Mouse (Mus musculus): Measurements from ENCODE around the gene Myh4. TPM values are rescaled to one million over a fixed set of nuclear protein-coding genes. Genes with fewer than 3 reads are reported as not detected.

Myh4 gene
- total RNA-seq (2021) (not detected), polyA plus RNA-seq (2012; rRNA removed) (not detected in 2 replicates)
- long read RNA-seq = 0 reads

GRCm38 (mm10) chr11:67237481-67238079 is at the start of gene Myh4:
Myh4 (plus strand) TSS chr11:67238029.
- no peak for DNase-seq

GRCm38 (mm10) chr11:67190316-67190715 is 47.5 kb upstream of the Myh4 start:
- no peak for DNase-seq

DNA sequence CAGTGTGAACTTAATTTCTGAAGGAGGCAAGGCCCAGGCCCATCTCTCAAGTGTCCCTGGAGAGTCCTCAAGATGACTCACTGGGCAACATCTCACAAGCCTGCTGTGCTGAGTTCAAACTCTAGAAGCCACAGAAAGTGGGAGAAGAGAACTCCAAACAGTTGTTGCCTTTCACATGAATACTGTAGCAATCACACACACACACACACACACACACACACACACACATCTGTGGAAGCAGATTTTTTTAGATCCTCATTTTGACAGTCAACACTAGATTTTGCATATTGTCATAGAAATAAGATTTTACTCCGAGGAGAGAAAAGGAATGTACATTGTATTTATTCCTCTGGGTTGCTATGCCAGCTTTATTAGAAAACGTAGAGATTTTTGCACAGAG is 47.0 kb upstream of the Myh4 start:
- DNase-seq = no peak

DNA sequence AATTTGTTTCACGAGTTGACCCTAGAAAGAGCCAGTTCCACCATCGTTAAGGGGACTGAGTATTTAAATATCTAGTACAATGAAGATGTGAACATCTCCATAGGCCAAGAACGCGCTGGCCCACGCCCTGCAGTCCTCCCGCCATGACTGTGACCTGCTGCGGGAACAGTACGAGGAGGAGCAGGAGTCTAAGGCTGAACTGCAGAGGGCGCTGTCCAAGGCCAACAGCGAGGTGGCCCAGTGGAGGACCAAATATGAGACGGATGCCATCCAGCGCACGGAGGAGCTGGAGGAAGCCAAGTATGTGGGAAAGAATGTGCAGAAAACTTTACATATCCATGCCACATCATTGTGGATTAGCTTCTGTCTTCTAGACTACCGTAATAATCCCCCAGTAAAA is 46.3 kb upstream of the Myh4 start:
- no peak for DNase-seq

DNA sequence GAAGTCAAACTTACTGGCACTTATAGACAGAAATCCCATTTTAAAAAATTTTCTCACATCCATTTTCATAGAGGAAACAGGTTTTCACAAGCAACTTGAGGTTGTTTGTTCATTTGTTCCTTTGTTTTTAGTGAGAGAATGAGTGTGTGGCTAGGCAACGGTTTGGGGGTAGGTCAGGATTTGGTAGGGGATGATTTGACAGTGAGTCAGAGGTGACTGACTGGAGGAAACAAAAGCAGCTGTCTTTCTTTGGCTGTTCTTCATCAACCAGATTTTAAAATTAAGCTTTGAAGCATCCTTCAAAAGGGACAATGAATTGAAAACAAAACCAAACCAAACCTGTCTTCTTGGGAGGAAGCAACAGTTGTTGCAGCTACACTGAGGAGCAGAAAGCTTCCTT is 38.5 kb upstream of the Myh4 start:
- no peak for DNase-seq

GRCm38 (mm10) chr11:67199752-67200151 is 38.1 kb upstream of the Myh4 start, which contains the start of gene Myh1:
Myh1 (plus strand) TSS chr11:67200052.
- no peak for DNase-seq

GRCm38 (mm10) chr11:67204766-67205165 is 33.1 kb upstream of the Myh4 start:
- DNase-seq = peak; percentile 9

DNA sequence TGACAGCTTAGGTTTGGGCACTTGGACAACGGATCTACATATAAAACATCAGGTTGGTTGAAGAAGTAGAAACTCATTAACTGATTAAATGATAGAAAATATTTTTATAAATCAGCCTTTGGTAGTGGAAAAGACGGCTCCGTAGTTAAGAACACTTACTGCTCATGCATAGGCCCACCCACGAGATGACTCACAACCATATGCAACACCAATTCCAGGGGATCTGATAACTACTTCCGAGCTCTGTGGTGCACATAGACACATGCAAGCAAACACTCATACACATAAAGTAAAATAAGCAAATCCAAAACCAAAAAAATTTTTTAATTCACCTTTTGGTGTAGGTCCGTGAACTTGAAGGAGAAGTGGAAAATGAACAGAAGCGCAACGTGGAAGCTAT is 16.0 kb upstream of the Myh4 start:
- no peak for DNase-seq

GRCm38 (mm10) chr11:67224466-67224865 is 13.4 kb upstream of the Myh4 start:
- no peak for DNase-seq

DNA sequence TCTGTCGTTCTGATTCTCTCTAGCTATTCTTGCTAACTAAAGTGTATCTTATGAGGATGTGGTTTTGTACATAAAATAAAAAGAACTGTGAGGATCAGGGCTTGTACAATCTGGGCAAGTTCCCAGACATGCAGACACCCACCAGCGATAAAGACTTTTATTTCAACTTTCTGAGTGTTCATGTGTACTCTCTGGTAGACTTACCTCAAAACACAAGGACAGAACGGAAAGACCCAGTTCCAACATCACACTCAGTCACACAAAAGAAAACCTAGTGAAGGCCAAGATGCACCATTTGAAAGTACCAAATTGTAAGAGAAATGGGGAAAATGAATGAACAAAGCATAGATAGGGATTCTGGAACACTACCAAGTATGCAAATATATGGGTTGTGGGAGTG is 9.1 kb upstream of the Myh4 start:
- DNase-seq = no peak

GRCm38 (mm10) chr11:67229166-67229565 is 8.7 kb upstream of the Myh4 start:
- DNase-seq = no peak

DNA sequence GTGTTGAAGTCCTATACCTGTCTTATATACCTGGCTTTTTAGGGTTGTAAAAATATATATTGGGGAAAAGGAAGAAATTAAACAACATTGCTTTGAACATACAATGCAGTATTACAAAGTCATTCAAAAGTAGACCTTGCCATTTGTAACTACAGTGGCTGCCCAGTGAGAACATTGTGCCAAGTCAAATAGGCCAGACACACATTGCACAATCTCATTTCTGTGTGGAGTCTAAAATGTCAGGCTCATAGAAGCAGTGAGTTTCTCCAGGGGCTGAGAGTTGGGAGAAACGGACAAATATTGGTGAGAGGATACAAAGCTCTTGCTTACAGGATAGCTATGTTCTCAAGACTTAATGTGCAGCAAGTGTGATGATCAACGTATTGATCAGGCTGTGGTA is 7.9 kb upstream of the Myh4 start:
- DNase-seq = peak; percentile 52

- DNase-seq = peak; percentile 42
These were observed 2.0 kb upstream of the Myh4 start for GRCm38 (mm10) chr11:67235639-67236358.

DNA sequence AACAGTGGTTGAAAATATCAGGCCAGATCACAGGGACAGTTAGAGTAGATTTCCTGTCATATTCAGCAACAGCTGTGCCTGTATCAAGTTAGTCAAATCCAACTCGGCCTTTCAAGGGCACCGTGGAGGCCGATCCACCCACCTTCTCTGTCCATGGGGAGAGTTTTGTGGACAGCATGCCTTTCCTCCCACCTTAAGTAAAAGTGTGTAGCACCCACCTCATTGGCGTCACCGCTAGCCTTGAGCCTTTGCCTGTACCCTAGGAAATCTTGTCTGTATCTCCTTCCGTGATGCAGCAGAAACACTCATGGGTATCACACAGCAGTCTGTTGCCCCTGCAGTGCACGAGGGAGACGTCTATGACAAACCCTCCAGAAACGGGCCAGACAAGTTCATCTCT is 1.0 kb upstream of the Myh4 start:
- no peak for DNase-seq

DNA sequence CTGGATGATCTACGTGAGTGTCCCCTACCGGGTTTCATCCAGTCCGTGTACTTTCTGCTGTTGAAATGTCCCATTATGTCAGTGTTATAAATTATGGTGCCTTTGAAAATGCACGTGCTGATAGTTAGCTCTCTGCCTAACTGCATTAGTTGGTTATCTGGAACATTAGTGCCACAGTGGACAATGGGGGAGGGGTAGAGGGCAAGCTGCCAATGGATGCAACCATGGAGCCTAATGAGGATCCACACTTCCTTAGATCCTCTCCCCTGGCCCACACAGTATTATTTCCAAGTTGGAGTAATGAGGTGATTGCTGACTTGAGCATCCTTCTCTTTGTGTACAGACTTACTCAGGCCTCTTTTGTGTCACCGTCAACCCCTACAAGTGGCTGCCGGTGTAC is 3.2 kb downstream of the Myh4 start:
- DNase-seq = no peak

DNA sequence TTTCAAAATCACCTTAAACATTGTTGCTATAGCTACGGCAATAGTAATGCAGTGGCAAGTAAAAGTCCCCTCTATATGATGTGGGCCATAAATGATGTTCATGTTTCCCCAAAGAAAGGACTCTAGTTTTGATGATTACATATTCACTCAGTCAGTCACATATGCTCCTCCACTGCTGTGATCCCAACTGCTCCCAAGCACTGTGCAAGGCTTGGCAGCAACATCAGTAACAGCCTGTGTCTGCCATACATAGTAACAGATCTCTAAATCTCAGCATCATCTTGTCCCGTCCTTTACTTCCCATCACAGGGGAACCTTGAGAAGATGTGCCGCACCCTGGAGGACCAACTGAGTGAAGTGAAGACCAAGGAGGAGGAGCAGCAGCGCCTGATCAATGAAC is 15.9 kb downstream of the Myh4 start:
- DNase-seq = no peak

DNA sequence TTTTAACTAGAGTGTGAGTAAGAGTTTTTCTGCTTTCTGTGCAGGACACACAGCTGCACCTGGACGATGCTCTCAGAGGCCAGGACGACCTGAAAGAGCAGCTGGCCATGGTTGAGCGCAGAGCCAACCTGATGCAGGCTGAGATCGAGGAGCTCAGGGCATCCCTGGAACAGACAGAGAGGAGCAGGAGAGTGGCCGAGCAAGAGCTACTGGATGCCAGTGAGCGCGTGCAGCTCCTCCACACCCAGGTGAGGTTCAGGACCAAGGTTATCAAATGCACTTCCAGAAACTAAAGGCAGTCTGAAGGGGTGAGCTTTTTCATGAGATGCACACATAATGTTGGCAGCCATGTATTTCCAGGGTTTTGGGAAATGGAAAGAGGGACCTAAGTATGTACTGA is 19.2 kb downstream of the Myh4 start:
- no peak for DNase-seq

GRCm38 (mm10) chr11:67260956-67261355 is 23.1 kb downstream of the Myh4 start:
- no peak for DNase-seq

DNA sequence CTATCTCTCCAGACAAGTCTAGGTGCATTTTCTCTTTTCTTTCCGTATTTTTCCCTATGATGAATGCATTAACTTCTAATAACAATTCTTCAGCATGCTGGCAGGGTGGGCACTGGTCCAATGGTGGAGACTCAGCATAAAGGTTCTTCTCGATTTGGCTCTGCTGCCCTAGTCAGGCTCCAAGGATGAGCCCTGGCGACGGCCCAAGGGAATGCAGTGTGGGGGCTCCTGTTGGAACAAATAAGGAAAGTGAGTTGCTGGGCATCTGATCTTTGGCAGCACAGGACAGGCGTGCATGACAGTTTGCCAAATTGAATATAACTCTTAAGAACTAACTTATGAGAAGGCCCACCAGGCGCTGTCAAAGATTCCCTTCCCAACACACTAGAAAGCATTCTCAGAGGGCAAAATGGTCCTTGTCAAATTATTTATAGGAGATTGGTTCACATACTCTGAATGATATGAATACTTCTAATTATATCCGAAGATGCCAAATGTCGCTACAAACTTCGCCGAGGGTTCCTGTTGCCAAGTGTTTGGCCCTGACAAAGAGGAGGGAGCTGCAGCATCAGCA is 38.9 kb downstream of the Myh4 start, which contains the start of gene Myh8:
Gene Myh8 (plus strand): TSS at position 524 of the 574 bp plus-strand sequence.
- peak; percentile 3 for DNase-seq

DNA sequence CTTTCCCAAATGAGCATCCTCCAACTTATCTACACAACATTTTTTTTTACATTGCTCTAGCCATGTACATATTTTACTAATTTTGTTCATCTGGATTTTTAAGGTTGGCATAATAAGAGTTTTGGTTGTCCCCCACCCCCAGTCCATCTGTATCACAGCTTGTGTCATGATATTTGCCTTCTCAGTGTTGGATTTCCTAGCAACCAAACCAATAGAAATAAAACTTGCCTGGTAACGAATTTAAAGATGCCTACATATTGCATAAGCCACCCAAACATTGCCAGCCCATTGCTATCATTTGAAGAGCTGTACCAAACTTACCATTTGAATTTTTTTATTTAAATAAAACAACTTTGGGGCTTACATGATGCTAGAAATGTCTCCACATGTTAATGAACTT is 55.6 kb downstream of the Myh4 start:
- no peak for DNase-seq

All from adrenal gland, adult 2 months (tissue).